In genomic region chr6:51333722-51334360, GRCm38 (mm10) we compare ENCODE assay signal across 10 mouse cellular contexts.
A peak's percentile ranks its signal among the peaks of the same experiment; 100 is the strongest.
DNase-seq lines count a peak whose midpoint lies in the region; ATAC-seq lines count a peak whose summit lies in the region.
"Had no signal": no experiment of that assay in that cellular context is flagged by ENCODE, and none has a peak within 500 bp of the region (broad histone marks: within the 10 kb centered on the region; RNA-seq: fewer than 3 reads in every experiment).

No protein-coding gene starts in this region.

- peak overlapping the region; percentile 14; the same call in 1 of the 2 replicates for H3K4me2 ChIP-seq in lung, embryonic 16.5 days (ENCODE audit: low read depth, low read length)
- H3K4me2 ChIP-seq in heart, embryonic 12.5 days = peak overlapping the region; percentile 24
- peak overlapping the region; percentile 40 for H3K4me2 ChIP-seq in kidney, embryonic 15.5 days
- H3K4me2 ChIP-seq in stomach, embryonic 15.5 days = no peak overlapping the region
- no peak overlapping the region for H3K4me2 ChIP-seq in forebrain, embryonic 16.5 days (ENCODE audit: low read length)
- no peak overlapping the region for H3K4me2 ChIP-seq in forebrain, embryonic 12.5 days
- H3K4me2 ChIP-seq: neural tube, embryonic 12.5 days had no signal

- ATAC-seq in lung, embryonic 16.5 days (ENCODE audit: low read depth) = peak; percentile 71
- peak; percentile 66 for ATAC-seq in heart, embryonic 12.5 days (ENCODE audit: insufficient number of reproducible peaks, low FRiP score)
- peak; percentile 82 for ATAC-seq in kidney, embryonic 15.5 days (replicated peaks; ENCODE audit: low FRiP score)
- peak; percentile 53; the same call in 1 of the 2 replicates for ATAC-seq in stomach, embryonic 15.5 days (ENCODE audit: insufficient read depth, low FRiP score, low read depth)
- no peak for ATAC-seq in forebrain, embryonic 16.5 days
- ATAC-seq in forebrain, embryonic 12.5 days (ENCODE audit: low FRiP score) = no peak

- H3K9me3 ChIP-seq in lung, embryonic 16.5 days (ENCODE audit: control insufficient read depth, low read length) = no peaks in the 10 kb centered on the region
- no peaks in the 10 kb centered on the region for H3K9me3 ChIP-seq in heart, embryonic 12.5 days (replicated peaks)
- H3K9me3 ChIP-seq in kidney, embryonic 15.5 days (replicated peaks) = no peaks in the 10 kb centered on the region
- no peaks in the 10 kb centered on the region for H3K9me3 ChIP-seq in stomach, embryonic 15.5 days
- H3K9me3 ChIP-seq in forebrain, embryonic 16.5 days (ENCODE audit: control insufficient read depth, low read length) = no peaks in the 10 kb centered on the region
- H3K9me3 ChIP-seq in forebrain, embryonic 12.5 days = no peaks in the 10 kb centered on the region
- H3K9me3 ChIP-seq: neural tube, embryonic 12.5 days had no signal

- H3K9ac ChIP-seq in lung, embryonic 16.5 days (ENCODE audit: low read length) = no peak overlapping the region
- no peak overlapping the region for H3K9ac ChIP-seq in heart, embryonic 12.5 days
- H3K9ac ChIP-seq in kidney, embryonic 15.5 days = no peak overlapping the region
- no peak overlapping the region for H3K9ac ChIP-seq in stomach, embryonic 15.5 days
- H3K9ac ChIP-seq in forebrain, embryonic 16.5 days (replicated peaks; ENCODE audit: low read depth, low read length) = no peak overlapping the region
- no peak overlapping the region for H3K9ac ChIP-seq in forebrain, embryonic 12.5 days
- H3K9ac ChIP-seq: neural tube, embryonic 12.5 days had no signal

- 33% methylated on average over 7 of the region's 7 CpGs for WGBS in lung, embryonic 16.5 days
- WGBS in heart, embryonic 12.5 days = 35% methylated on average over 7 of the region's 7 CpGs
- WGBS in kidney, embryonic 15.5 days = 10% methylated on average over 7 of the region's 7 CpGs
- 37% methylated on average over 7 of the region's 7 CpGs for WGBS in stomach, embryonic 15.5 days
- WGBS in forebrain, embryonic 16.5 days = 72% methylated on average over 7 of the region's 7 CpGs
- 64% methylated on average over 7 of the region's 7 CpGs for WGBS in forebrain, embryonic 12.5 days

- H3K36me3 ChIP-seq in lung, embryonic 16.5 days (ENCODE audit: control insufficient read depth, insufficient read depth, low read length) = no peaks in the 10 kb centered on the region
- no peaks in the 10 kb centered on the region for H3K36me3 ChIP-seq in heart, embryonic 12.5 days
- no peaks in the 10 kb centered on the region for H3K36me3 ChIP-seq in kidney, embryonic 15.5 days
- no peaks in the 10 kb centered on the region for H3K36me3 ChIP-seq in stomach, embryonic 15.5 days
- H3K36me3 ChIP-seq in forebrain, embryonic 16.5 days (ENCODE audit: control insufficient read depth, insufficient read depth) = no peaks in the 10 kb centered on the region
- H3K36me3 ChIP-seq in forebrain, embryonic 12.5 days (replicated peaks) = no peaks in the 10 kb centered on the region
- H3K36me3 ChIP-seq: neural tube, embryonic 12.5 days had no signal

- peaks cover 8% of the 10 kb centered on the region; the same call in 1 of the 2 replicates for H3K4me1 ChIP-seq in lung, embryonic 16.5 days (replicated peaks; ENCODE audit: control insufficient read depth, insufficient read depth, low read length)
- peaks cover 66% of the 10 kb centered on the region for H3K4me1 ChIP-seq in heart, embryonic 12.5 days (replicated peaks)
- peaks cover 56% of the 10 kb centered on the region for H3K4me1 ChIP-seq in kidney, embryonic 15.5 days
- peaks cover 15% of the 10 kb centered on the region; the same call in 1 of the 2 replicates for H3K4me1 ChIP-seq in stomach, embryonic 15.5 days
- H3K4me1 ChIP-seq in forebrain, embryonic 16.5 days (replicated peaks; ENCODE audit: control insufficient read depth, insufficient read depth, low read length) = no peaks in the 10 kb centered on the region
- no peaks in the 10 kb centered on the region; the same call in 1 of the 2 replicates for H3K4me1 ChIP-seq in forebrain, embryonic 12.5 days

- no peaks in the 10 kb centered on the region for H3K27me3 ChIP-seq in lung, embryonic 16.5 days (ENCODE audit: control insufficient read depth, insufficient read depth, low read depth, low read length)
- H3K27me3 ChIP-seq in heart, embryonic 12.5 days (replicated peaks) = no peaks in the 10 kb centered on the region
- H3K27me3 ChIP-seq in kidney, embryonic 15.5 days = no peaks in the 10 kb centered on the region; the same call in none of the 2 replicates
- H3K27me3 ChIP-seq in stomach, embryonic 15.5 days (replicated peaks) = no peaks in the 10 kb centered on the region
- no peaks in the 10 kb centered on the region for H3K27me3 ChIP-seq in forebrain, embryonic 16.5 days (replicated peaks; ENCODE audit: control insufficient read depth, insufficient read depth, low read length)
- 0 out of 2 replicates have a peak, but pooled peaks cover 4% of the 10 kb centered on the region for H3K27me3 ChIP-seq in forebrain, embryonic 12.5 days
- H3K27me3 ChIP-seq: neural tube, embryonic 12.5 days had no signal

- no peak for DNase-seq in lung, postnatal 14 days
- no peak for DNase-seq in cerebellum, postnatal 14 days
- DNase-seq: cerebellum, adult 2 months had no signal

- H3K4me3 ChIP-seq in lung, embryonic 16.5 days (ENCODE audit: low read length) = no peak overlapping the region
- H3K4me3 ChIP-seq in heart, embryonic 12.5 days = no peak overlapping the region
- no peak overlapping the region for H3K4me3 ChIP-seq in kidney, embryonic 15.5 days (replicated peaks)
- no peak overlapping the region for H3K4me3 ChIP-seq in stomach, embryonic 15.5 days (replicated peaks)
- no peak overlapping the region for H3K4me3 ChIP-seq in forebrain, embryonic 16.5 days (replicated peaks; ENCODE audit: low read length)
- no peak overlapping the region for H3K4me3 ChIP-seq in forebrain, embryonic 12.5 days (replicated peaks)
- H3K4me3 ChIP-seq: neural tube, embryonic 12.5 days had no signal

- peak overlapping the region; percentile 61 for H3K27ac ChIP-seq in lung, embryonic 16.5 days (ENCODE audit: low read length)
- H3K27ac ChIP-seq in heart, embryonic 12.5 days (ENCODE audit: poor library complexity, severe bottlenecking) = peak overlapping the region; percentile 75
- H3K27ac ChIP-seq in kidney, embryonic 15.5 days = peak overlapping the region; percentile 94
- peak overlapping the region; percentile 80 for H3K27ac ChIP-seq in stomach, embryonic 15.5 days
- H3K27ac ChIP-seq in forebrain, embryonic 16.5 days (ENCODE audit: low read length) = no peak overlapping the region
- H3K27ac ChIP-seq in forebrain, embryonic 12.5 days = no peak overlapping the region
- H3K27ac ChIP-seq: neural tube, embryonic 12.5 days had no signal

Comparison
In these comparisons a context has a peak if more than half of its experiments do, and no peak if none do; other contexts are left out.
1. ATAC-seq: peak in lung, embryonic 16.5 days (single experiment), heart, embryonic 12.5 days (single experiment), kidney, embryonic 15.5 days (single experiment) and stomach, embryonic 15.5 days (single experiment); none in forebrain, embryonic 16.5 days (single experiment) and forebrain, embryonic 12.5 days (single experiment).
2. H3K27ac ChIP-seq: peak in lung, embryonic 16.5 days (single experiment), heart, embryonic 12.5 days (single experiment), kidney, embryonic 15.5 days (single experiment) and stomach, embryonic 15.5 days (single experiment); none in forebrain, embryonic 16.5 days (single experiment) and forebrain, embryonic 12.5 days (single experiment).
3. H3K4me2 ChIP-seq: peak in lung, embryonic 16.5 days (single experiment), heart, embryonic 12.5 days (single experiment) and kidney, embryonic 15.5 days (single experiment); none in stomach, embryonic 15.5 days (single experiment), forebrain, embryonic 16.5 days (single experiment) and forebrain, embryonic 12.5 days (single experiment).